Mouse (Mus musculus): Measurements from ENCODE around the gene Ccni. TPM values are rescaled to one million over a fixed set of nuclear protein-coding genes. Genes with fewer than 3 reads are reported as not detected.

The Ccni gene
- 115 and 118 TPM in 2 replicates for polyA plus RNA-seq (2016; fragmentation: Nextera tagmentation; extraction: Ambion mirVana)

DNA sequence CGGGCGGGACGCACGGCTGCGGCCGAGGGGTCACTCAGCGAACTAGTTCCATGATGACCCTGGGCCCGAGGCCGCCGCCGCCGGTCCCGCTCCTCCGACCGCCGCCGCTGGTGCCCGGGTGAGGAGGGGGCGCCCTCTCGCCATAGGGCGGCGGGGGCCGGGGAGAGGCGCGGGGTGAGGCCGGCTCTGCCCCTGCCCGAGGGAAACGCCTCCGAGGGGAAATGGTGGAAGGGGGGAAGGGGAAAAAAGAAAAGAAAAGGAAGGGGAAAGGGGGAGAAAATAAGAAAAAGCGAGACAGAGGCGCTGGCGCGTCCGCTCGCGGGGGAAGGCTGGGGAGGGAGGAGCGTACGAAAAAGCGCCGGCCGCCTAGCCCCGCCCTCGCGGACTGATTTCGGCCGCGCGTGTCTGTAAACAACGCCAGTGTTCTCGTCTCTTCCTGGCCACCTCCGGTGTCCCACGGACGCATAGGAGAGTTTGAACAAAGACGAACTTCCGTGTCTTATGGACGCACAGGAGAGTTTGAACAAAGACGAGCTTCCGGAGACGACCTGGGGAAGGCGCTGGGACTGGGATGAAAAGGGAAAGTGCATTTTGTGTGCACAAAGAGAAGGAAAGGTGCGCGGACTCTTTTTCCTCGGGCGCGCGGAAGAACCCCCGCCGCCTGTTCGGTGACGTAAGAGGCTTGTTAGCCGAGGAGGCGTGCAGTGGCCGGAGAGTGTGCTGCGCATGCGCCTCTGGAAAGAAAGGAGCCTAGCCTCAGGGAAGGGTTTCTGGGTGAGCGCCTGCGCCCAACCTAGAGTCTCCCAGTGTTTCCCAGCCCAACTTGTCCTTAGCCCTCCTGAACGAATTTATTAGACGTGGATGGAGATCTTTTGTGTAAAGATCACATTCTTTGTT lies at the start of gene Ccni, which contains the start of gene 2010109A12Rik:
Gene Ccni (minus strand): TSS at position 387 of the 897 bp plus-strand sequence.
Gene 2010109A12Rik (plus strand): TSS at position 410 of the 897 bp plus-strand sequence.
- H3K4me1 ChIP-seq (replicated peaks), result peaks cover 30% of the 10 kb centered on the region
- DNase-seq (ENCODE audit: low spot score), result peak; percentile 95
- peak within 1 kb of the TSS; percentile 92 for H3K4me3 ChIP-seq
- peaks cover 10% of the 10 kb centered on the region for H3K36me3 ChIP-seq
- no peaks in the 10 kb centered on the region for H3K27me3 ChIP-seq (ENCODE audit: insufficient read depth, poor library complexity, severe bottlenecking)
- under 1% methylated on average over 79 of the region's 79 CpGs for WGBS
- no peaks in the 10 kb centered on the region for H3K9me3 ChIP-seq
- H3K27ac ChIP-seq, result peak within 1 kb of the TSS; percentile 98

DNA sequence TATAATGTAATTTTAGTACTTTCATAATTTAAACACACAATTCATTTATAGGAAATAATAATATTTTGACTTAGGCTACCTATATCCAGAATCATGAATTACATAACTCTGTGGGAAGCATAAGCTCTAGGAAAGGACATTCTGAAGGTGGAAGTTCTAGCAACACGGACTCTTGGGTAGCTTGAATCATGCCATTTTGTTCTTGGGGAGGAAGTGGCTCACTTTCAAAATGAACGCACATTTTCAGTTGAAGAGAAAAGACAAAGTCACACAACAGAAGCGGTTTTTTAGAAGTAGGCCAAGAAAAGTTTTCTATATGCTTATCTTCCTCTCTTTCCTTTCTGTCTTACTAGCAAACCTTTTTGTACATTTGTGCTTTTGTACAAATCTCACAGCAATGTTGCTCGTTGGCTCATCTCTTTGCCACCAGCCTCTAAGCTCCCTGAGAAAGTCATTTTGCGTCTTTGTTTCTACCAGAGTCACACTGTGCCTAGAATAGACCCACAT lies 49.5 kb upstream of the Ccni start:
- Histone ChIP-seq H3K27me3 (ENCODE audit: insufficient read depth, poor library complexity, severe bottlenecking) (no peaks in the 10 kb centered on the region), H3K36me3 (no peaks in the 10 kb centered on the region), H3K27ac (no peak overlapping the region), H3K4me3 (no peak overlapping the region), H3K4me1 (replicated peaks) (no peaks in the 10 kb centered on the region), H3K9me3 (no peaks in the 10 kb centered on the region)
- DNase-seq (ENCODE audit: low spot score), result no peak
- WGBS, result 92% methylated on average over 5 of the region's 5 CpGs

DNA sequence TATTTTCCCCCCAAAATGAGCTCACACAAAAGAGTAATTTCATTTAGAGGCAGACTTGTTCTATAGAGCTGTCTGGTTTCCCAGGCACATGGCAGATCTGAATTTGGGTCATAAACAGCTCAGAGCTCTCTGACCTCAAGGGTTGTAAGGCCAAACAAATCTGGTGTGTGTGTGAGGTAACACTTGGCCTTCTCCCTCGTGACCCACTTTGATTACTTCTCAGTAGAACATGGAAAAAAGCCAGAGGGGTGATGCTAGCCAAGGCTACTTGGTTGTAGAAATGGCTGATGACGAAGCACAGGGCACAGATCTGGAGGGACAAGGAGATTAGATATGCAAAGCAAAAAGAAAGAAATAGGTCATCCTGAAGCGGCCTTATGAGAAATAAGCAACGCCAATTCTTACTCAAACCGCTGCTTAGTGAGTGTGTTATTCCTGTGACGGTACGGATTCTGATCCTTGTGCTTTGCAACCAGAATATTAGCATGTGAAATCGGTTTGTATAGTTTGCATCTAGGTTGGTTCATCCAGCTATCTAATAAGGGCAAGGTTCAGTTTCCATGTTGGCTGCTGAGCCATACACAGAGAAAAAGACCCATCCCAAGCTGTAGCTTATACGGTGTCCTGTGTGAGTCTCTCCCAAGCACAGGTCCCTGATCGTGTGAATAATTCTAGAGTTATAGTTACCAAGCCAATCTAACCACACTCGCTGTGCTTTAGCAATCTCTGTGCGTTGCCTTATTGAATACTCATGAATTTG lies 44.9 kb upstream of the Ccni start:
- no peak overlapping the region for H3K4me3 ChIP-seq
- DNase-seq (ENCODE audit: low spot score), result no peak
- 90% methylated on average over 12 of the region's 12 CpGs for WGBS
- H3K36me3 ChIP-seq, result no peaks in the 10 kb centered on the region
- H3K4me1 ChIP-seq (replicated peaks), result no peaks in the 10 kb centered on the region
- no peaks in the 10 kb centered on the region for H3K9me3 ChIP-seq
- H3K27ac ChIP-seq, result no peak overlapping the region
- no peaks in the 10 kb centered on the region for H3K27me3 ChIP-seq (ENCODE audit: insufficient read depth, poor library complexity, severe bottlenecking)

DNA sequence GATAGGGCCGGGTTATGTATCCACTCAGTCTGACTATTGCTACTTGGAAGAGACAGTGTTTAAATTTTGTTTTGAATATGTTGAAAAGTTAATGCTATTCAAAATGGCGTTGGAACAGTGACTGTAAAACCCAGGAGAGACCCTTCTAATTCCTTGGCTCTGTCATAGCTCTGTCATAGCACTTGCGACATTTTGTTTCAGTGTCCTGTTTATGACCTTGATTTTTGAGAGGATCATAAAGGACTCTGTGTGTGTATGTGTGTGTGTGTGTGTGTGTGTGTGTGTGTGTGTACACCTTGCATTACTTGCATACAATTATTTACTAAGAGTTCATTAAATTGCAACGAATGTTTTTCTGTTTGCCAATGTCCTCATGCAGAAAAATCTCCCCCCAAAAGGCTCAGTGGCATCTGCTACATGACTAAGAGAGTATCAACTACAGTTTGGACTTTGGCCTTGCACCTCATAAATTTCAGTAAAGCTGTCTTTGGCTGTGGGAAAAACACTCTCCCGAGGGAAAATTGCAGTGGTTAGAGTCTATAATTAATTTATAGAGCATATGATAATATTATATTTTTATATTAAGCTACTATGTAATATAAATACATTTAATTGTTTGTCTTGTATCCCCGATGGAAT lies 43.8 kb upstream of the Ccni start:
- Histone ChIP-seq H3K4me1 (replicated peaks) (no peaks in the 10 kb centered on the region), H3K36me3 (no peaks in the 10 kb centered on the region), H3K9me3 (no peaks in the 10 kb centered on the region), H3K27ac (no peak overlapping the region), H3K4me3 (no peak overlapping the region), H3K27me3 (ENCODE audit: insufficient read depth, poor library complexity, severe bottlenecking) (no peaks in the 10 kb centered on the region)
- WGBS, result 85% methylated on average over 6 of the region's 6 CpGs
- DNase-seq (ENCODE audit: low spot score), result no peak

DNA sequence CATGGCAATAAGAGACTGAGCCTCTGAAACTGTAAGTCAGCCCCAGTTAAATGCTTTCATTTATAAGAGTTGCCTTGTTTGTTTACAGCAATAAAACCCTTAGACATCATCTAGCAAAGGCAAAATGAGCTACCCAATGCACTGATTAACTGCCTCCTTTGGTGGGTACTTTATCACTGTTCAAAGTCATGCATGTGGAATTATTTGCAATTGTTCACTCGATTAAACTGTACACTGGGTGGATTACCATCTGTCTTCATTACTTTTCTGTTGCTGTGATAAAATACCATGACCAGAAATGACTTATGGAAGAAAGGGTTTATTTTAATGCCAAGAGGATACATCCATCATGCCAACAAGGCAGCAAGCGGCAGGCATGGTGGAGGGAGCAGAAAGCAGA lies 39.0 kb upstream of the Ccni start:
- peaks cover 5% of the 10 kb centered on the region for H3K9me3 ChIP-seq
- no peaks in the 10 kb centered on the region for H3K4me1 ChIP-seq (replicated peaks)
- 77% methylated on average over 2 of the region's 2 CpGs for WGBS
- H3K27ac ChIP-seq, result no peak overlapping the region
- no peaks in the 10 kb centered on the region for H3K27me3 ChIP-seq (ENCODE audit: insufficient read depth, poor library complexity, severe bottlenecking)
- H3K4me3 ChIP-seq, result no peak overlapping the region
- H3K36me3 ChIP-seq, result no peaks in the 10 kb centered on the region
- no peak for DNase-seq (ENCODE audit: low spot score)

DNA sequence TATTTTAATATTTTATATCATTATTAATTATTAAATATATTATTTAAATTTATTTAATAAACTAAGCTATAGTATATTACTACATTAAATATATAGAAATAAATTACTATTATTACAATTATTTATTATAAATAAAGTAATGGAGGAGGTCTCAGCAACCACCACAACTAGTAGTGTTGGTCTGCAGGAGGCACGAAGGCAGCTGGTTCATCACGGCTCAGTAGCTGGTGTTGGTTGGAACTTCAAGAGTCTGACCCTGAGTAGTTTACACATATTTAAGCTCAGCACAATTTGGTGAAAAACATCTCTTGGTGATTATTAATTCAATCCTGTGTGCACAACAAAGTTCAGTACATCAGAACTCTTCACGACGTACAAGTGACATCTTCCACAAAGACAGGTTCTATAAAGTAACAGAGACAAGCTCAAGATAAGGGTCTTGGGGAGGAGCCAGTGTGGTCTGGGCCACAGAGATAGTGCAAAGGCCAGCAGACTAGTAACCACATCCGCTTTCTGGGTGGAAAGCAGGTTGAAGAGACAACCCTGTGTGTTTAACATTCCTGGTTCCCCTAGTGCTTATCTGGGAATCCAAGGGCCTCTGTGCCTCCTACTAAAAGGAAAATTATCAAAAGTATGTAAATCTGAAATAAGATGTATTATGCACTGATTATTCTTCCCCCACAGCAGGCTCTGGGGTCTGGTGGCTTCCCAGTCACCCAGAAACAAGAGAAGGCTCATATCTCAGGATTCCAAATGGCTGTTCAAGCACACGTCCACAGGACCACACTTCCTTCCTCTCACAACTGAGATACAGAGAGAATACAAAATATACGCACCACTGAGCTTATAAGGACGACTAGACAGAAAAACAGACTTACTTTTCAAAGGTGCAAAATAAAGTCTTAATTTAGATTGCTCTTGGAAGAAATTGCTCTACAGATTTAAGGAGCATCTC lies 33.6 kb upstream of the Ccni start:
- Histone ChIP-seq H3K27ac (no peak overlapping the region), H3K4me1 (replicated peaks) (no peaks in the 10 kb centered on the region), H3K36me3 (no peaks in the 10 kb centered on the region), H3K4me3 (no peak overlapping the region), H3K27me3 (ENCODE audit: insufficient read depth, poor library complexity, severe bottlenecking) (no peaks in the 10 kb centered on the region), H3K9me3 (peaks cover 5% of the 10 kb centered on the region)
- no peak for DNase-seq (ENCODE audit: low spot score)
- WGBS, result 86% methylated on average over 8 of the region's 8 CpGs

DNA sequence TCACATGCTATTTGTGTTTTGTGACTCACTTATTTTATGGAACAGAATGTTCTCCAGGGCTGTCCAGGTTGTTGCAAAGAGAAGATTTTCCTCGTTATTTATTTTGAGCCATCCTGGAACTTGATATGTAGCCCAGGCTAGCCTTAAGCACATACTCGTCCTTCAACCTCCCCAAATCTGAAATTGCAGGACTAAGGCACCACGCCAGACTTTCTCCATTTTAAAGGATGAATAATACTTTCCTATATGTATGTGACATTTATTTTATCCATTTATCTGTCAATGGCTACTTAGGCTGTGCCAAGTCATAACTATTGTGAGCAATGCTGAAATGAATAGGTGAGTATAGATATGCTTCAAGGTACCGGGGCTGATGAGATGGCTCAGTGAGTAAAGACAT lies 30.2 kb upstream of the Ccni start:
- Histone ChIP-seq H3K27me3 (ENCODE audit: insufficient read depth, poor library complexity, severe bottlenecking) (no peaks in the 10 kb centered on the region), H3K4me1 (replicated peaks) (0 out of 2 replicates have a peak, but pooled peaks cover 3% of the 10 kb centered on the region), H3K4me3 (no peak overlapping the region), H3K9me3 (no peaks in the 10 kb centered on the region), H3K27ac (no peak overlapping the region), H3K36me3 (no peaks in the 10 kb centered on the region)
- 88% methylated on average over 4 of the region's 4 CpGs for WGBS
- no peak for DNase-seq (ENCODE audit: low spot score)

DNA sequence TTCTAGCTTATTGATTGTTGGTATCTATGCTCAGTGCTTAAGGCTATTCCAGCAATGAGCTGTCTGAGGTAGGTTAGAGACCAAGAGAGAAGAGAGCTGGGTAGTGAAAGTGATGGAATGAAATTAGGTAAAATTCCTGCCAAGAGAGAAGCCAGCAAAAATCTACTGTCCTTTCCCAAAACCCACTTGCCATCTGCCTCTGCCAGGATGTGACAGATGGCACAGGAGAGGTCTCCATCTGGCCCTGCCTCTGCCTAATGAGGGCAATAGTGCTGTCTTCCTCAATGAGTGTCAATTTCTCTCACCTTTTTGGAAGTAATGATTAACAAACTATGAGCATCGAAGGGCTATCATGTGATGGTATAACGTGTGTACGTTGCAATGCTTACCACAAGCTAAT lies 29.6 kb upstream of the Ccni start:
- Histone ChIP-seq H3K4me3 (no peak overlapping the region), H3K27me3 (ENCODE audit: insufficient read depth, poor library complexity, severe bottlenecking) (no peaks in the 10 kb centered on the region), H3K27ac (no peak overlapping the region), H3K9me3 (no peaks in the 10 kb centered on the region), H3K4me1 (replicated peaks) (0 out of 2 replicates have a peak, but pooled peaks cover 3% of the 10 kb centered on the region), H3K36me3 (no peaks in the 10 kb centered on the region)
- WGBS, result 92% methylated on average over 3 of the region's 3 CpGs
- DNase-seq (ENCODE audit: low spot score), result no peak

DNA sequence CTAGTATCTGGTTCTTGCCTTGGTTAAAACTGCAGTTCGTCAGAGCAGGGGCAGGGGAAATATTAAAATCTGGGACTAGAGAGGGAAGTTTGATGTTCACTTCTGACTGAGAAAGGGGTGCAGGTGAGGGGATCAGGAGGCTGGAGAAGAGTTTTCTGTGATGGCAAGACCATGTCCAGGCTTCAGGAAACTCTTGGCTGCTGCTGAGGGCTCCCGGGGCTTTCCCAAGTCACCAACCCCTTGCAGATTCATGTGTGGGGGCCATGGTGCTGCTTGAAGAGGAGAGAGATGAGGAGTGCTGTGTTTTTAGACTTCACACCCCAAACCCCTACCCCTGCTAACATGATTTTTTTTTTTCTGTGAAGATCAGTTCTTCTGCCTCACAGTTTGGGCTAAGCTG lies 28.3 kb upstream of the Ccni start:
- 92% methylated on average over 2 of the region's 2 CpGs for WGBS
- H3K9me3 ChIP-seq, result no peaks in the 10 kb centered on the region
- no peaks in the 10 kb centered on the region for H3K27me3 ChIP-seq (ENCODE audit: insufficient read depth, poor library complexity, severe bottlenecking)
- no peaks in the 10 kb centered on the region for H3K36me3 ChIP-seq
- no peak overlapping the region for H3K4me3 ChIP-seq
- no peak for DNase-seq (ENCODE audit: low spot score)
- H3K4me1 ChIP-seq (replicated peaks), result 0 out of 2 replicates have a peak, but pooled peaks cover 3% of the 10 kb centered on the region
- no peak overlapping the region for H3K27ac ChIP-seq

DNA sequence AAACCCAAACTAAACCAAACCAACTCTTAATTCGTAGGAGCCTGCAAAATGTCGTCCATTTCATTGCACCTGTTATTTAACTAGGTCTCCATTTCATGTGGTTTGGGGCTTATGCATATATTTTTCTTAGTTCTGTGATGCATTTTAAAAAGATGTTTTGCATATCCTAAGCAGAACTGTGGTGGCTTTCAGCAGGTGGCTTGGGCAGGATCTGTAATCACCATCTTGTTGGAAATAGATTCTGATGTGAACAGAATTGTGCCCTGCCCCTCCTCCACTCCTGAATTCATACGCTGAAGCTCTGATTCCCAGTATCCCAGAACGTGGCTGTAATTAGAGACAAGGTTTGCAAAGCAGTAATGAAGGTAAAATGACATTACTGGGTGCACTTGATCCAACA lies 27.8 kb upstream of the Ccni start:
- Histone ChIP-seq H3K27me3 (ENCODE audit: insufficient read depth, poor library complexity, severe bottlenecking) (no peaks in the 10 kb centered on the region), H3K27ac (no peak overlapping the region), H3K4me3 (no peak overlapping the region), H3K4me1 (replicated peaks) (0 out of 2 replicates have a peak, but pooled peaks cover 3% of the 10 kb centered on the region), H3K36me3 (no peaks in the 10 kb centered on the region), H3K9me3 (no peaks in the 10 kb centered on the region)
- 78% methylated on average over 4 of the region's 4 CpGs for WGBS
- no peak for DNase-seq (ENCODE audit: low spot score)

DNA sequence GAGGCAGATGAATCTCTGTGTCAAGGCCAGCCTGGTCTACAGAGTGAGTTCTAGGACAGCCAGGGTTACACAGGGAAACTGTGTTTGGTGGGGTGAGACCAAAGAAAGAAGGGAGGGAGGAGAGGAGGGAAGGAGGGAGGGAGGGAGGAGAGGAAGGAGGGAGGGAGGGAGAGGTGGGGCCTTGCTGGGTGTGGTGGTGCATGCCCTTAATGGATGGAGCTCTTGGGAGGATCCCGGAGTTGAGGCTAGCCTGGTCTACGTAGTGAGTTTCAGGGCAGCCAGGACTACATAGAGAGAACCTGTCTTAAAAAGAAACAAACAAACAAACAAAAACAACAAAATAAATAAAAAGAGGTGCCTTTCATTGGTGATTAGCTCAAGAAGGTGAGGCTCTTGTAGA lies 26.5 kb upstream of the Ccni start:
- H3K4me1 ChIP-seq (replicated peaks), result 0 out of 2 replicates have a peak, but pooled peaks cover 3% of the 10 kb centered on the region
- H3K27me3 ChIP-seq (ENCODE audit: insufficient read depth, poor library complexity, severe bottlenecking), result no peaks in the 10 kb centered on the region
- no peak overlapping the region for H3K27ac ChIP-seq
- 94% methylated on average over 2 of the region's 2 CpGs for WGBS
- no peak for DNase-seq (ENCODE audit: low spot score)
- H3K9me3 ChIP-seq, result no peaks in the 10 kb centered on the region
- no peak overlapping the region for H3K4me3 ChIP-seq
- no peaks in the 10 kb centered on the region for H3K36me3 ChIP-seq

DNA sequence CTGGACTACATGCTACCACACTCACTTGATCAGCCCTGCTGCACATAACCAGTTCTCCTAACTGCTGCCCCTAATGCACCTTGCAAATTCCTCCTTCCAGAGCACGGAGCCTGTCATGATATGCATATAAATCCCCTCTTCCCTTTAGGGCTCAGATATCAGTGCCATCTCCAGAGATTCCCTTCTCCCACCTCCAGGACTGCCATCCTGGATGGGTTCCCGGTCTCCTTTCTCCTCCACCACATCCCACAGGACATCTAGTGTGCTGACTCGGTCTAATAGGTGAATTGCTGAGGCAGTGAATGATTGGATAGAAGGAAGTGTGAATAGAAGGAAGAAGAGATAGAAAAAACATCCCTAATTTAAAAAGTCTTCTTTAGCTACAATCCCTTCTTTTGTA lies 25.4 kb upstream of the Ccni start:
- H3K27ac ChIP-seq, result no peak overlapping the region
- no peaks in the 10 kb centered on the region for H3K36me3 ChIP-seq
- WGBS, result 74% methylated on average over 3 of the region's 3 CpGs
- no peak for DNase-seq (ENCODE audit: low spot score)
- no peaks in the 10 kb centered on the region for H3K27me3 ChIP-seq (ENCODE audit: insufficient read depth, poor library complexity, severe bottlenecking)
- H3K4me1 ChIP-seq (replicated peaks), result 0 out of 2 replicates have a peak, but pooled peaks cover 3% of the 10 kb centered on the region
- H3K9me3 ChIP-seq, result no peaks in the 10 kb centered on the region
- H3K4me3 ChIP-seq, result no peak overlapping the region
